Mouse (Mus musculus): ENCODE data around the gene Mtmr12.

- no peak for TF ChIP-seq ZNF384 (IDR thresholded peaks at IDR 0.05; ENCODE audit: low read depth, low read length)
- TF ChIP-seq HCFC1 (IDR thresholded peaks at IDR 0.05; ENCODE audit: borderline replicate concordance, insufficient read depth, low read length), result no peak
Measured at GRCm38 (mm10) chr15:12308539-12308938, 103.7 kb downstream of the Mtmr12 start.

Measured in ES-E14 (cell line).